Mouse (Mus musculus): Measurements from ENCODE around the gene Rbfox2. TPM values are rescaled to one million over a fixed set of nuclear protein-coding genes. Genes with fewer than 3 reads are reported as not detected.
A peak's percentile ranks its signal among the peaks of the same experiment; 100 is the strongest.
"Not testable (repeated sequence)": the region's sequence is repeated elsewhere in the genome, so short reads cannot be mapped to it uniquely, and the experiment has no call there.

Gene Rbfox2
- polyA plus RNA-seq, 1 experiment, result 6.1 TPM

- no peak overlapping the region for H3K4me3 ChIP-seq (replicated peaks; ENCODE audit: control insufficient read depth, low read depth, low read length)
- WGBS, result 44% methylated on average over 9 of the region's 9 CpGs
- H3K4me1 ChIP-seq (ENCODE audit: control insufficient read depth, insufficient read depth, low read length), result no peaks in the 10 kb centered on the region
- TF ChIP-seq POLR2A (IDR thresholded peaks at IDR 0.05; ENCODE audit: borderline replicate concordance, control insufficient read depth, low read depth, low read length) (no peak), CTCF (IDR thresholded peaks at IDR 0.05; ENCODE audit: control insufficient read depth, insufficient read depth, low read length) (no peak)
- H3K27ac ChIP-seq (ENCODE audit: control insufficient read depth, insufficient read depth, low read depth, low read length, poor library complexity), result no peak overlapping the region
Observed at GRCm38 (mm10) chr15:77336968-77337341, 30.2 kb upstream of the Rbfox2 start.

- H3K27ac ChIP-seq (ENCODE audit: control insufficient read depth, insufficient read depth, low read depth, low read length, poor library complexity), result no peak overlapping the region
- WGBS, result 7% methylated on average over 32 of the region's 32 CpGs
- no peak for TF ChIP-seq POLR2A (IDR thresholded peaks at IDR 0.05; ENCODE audit: borderline replicate concordance, control insufficient read depth, low read depth, low read length)
- peak; percentile 11; the same call in 1 of the 2 replicates for TF ChIP-seq CTCF (IDR thresholded peaks at IDR 0.05; ENCODE audit: control insufficient read depth, insufficient read depth, low read length)
- H3K4me3 ChIP-seq (replicated peaks; ENCODE audit: control insufficient read depth, low read depth, low read length), result no peak overlapping the region
- H3K4me1 ChIP-seq (ENCODE audit: control insufficient read depth, insufficient read depth, low read length), result no peaks in the 10 kb centered on the region
Observed at GRCm38 (mm10) chr15:77336287-77336967, 29.6 kb upstream of the Rbfox2 start.

DNA sequence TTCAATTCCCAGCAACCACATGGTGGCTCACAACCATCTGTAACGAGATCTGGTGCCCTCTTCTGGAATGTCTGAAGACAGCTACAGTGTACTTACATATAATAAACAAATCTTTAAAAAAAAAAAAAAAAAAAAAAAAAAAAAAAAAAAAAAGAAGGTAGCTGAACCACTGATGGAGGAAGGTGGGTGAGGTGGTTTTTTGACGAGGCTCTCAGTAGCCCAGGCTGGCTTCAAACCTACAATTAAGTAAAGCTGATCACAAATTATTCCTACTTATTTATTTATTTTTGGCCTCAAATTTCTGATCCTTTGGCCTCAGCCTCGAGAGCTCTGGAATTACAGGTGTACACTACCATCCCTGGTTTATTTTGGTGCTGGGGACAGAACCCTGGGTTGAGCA is 28.4 kb upstream of the Rbfox2 start:
- H3K27ac ChIP-seq (ENCODE audit: control insufficient read depth, insufficient read depth, low read depth, low read length, poor library complexity); H3K4me3 ChIP-seq (replicated peaks; ENCODE audit: control insufficient read depth, low read depth, low read length); H3K4me1 ChIP-seq (ENCODE audit: control insufficient read depth, insufficient read depth, low read length): not testable (repeated sequence)
- WGBS, result 68% methylated on average over 3 of the region's 3 CpGs

- Histone ChIP-seq H3K27ac (ENCODE audit: control insufficient read depth, insufficient read depth, low read depth, low read length, poor library complexity) (no peak overlapping the region), H3K4me1 (ENCODE audit: control insufficient read depth, insufficient read depth, low read length) (no peaks in the 10 kb centered on the region), H3K4me3 (replicated peaks; ENCODE audit: control insufficient read depth, low read depth, low read length) (no peak overlapping the region)
- no peak for TF ChIP-seq CTCF (IDR thresholded peaks at IDR 0.05; ENCODE audit: control insufficient read depth, insufficient read depth, low read length)
- no peak for TF ChIP-seq POLR2A (IDR thresholded peaks at IDR 0.05; ENCODE audit: borderline replicate concordance, control insufficient read depth, low read depth, low read length)
- WGBS, result 71% methylated on average over 7 of the region's 7 CpGs
Observed at GRCm38 (mm10) chr15:77332272-77332991, 25.6 kb upstream of the Rbfox2 start.

DNA sequence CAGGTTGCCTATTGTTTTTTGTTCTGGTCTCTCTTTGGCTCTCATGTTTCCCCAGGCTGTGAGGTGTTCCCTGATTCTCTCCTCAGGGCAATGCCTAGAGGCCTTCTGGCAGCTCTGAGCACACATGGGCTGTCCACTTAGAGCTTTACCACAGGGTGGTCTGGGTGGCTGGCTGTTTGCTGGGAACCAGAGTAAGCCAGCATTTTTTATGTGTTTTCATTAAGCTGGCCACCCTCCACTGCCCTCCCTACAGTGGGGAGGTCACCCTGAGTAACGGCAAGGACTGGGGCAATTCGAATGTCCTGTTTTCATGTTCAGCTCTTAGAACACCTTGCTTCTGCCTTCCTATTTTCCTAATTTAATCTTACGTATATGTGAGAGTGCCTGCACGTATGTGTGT is 24.6 kb upstream of the Rbfox2 start:
- TF ChIP-seq POLR2A (IDR thresholded peaks at IDR 0.05; ENCODE audit: borderline replicate concordance, control insufficient read depth, low read depth, low read length) (no peak), CTCF (IDR thresholded peaks at IDR 0.05; ENCODE audit: control insufficient read depth, insufficient read depth, low read length) (no peak)
- WGBS, result 76% methylated on average over 4 of the region's 4 CpGs
- no peaks in the 10 kb centered on the region for H3K4me1 ChIP-seq (ENCODE audit: control insufficient read depth, insufficient read depth, low read length)
- H3K27ac ChIP-seq (ENCODE audit: control insufficient read depth, insufficient read depth, low read depth, low read length, poor library complexity), result no peak overlapping the region
- H3K4me3 ChIP-seq (replicated peaks; ENCODE audit: control insufficient read depth, low read depth, low read length), result no peak overlapping the region

DNA sequence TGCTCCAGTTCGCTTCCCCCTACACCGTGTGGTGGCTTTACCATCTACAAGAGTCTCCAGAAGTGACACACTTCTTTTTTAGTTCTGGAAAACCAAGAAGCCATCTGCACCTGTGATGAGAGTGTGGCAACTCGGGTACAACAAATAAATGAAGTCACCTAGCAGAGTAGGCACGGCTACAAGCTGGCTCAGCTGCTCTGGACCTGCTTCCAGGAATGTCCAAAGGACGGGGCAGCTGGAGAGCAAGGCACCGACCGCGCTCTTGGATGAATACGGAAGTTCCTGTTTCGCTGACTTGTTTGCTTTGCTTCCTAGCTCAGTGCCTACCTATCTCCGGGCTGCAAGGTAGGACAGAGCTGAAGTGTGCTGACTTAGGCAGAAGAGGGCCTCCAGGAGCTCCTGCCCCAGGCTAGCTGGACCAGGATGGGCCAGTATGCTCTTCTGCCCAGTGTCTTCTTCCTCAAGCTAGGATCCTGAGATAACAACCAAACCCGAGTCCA is 22.9 kb upstream of the Rbfox2 start:
- TF ChIP-seq POLR2A (IDR thresholded peaks at IDR 0.05; ENCODE audit: borderline replicate concordance, control insufficient read depth, low read depth, low read length), result no peak
- no peak for TF ChIP-seq CTCF (IDR thresholded peaks at IDR 0.05; ENCODE audit: control insufficient read depth, insufficient read depth, low read length)
- no peak overlapping the region for H3K27ac ChIP-seq (ENCODE audit: control insufficient read depth, insufficient read depth, low read depth, low read length, poor library complexity)
- H3K4me1 ChIP-seq (ENCODE audit: control insufficient read depth, insufficient read depth, low read length), result no peaks in the 10 kb centered on the region
- 63% methylated on average over 12 of the region's 12 CpGs for WGBS
- H3K4me3 ChIP-seq (replicated peaks; ENCODE audit: control insufficient read depth, low read depth, low read length), result no peak overlapping the region

DNA sequence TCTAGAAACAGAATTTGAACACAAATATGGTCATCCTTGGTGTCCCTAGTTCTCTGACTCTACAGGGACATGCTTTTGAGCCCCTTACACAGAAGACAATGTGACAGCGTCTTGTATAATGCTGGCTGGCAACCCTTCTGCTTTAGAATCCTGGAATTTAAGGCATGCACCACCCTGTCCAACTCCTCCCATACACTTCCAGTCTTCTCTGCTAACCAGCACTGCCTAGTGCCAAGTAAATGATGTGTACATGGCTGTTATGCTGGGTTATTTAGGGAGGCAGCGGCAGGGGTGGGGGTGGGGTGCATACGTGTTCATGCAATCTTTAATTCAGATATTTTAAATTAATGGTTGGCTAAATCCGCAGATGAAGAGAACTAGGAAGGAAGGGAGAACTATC is 19.6 kb upstream of the Rbfox2 start:
- no peak for TF ChIP-seq POLR2A (IDR thresholded peaks at IDR 0.05; ENCODE audit: borderline replicate concordance, control insufficient read depth, low read depth, low read length)
- TF ChIP-seq CTCF (IDR thresholded peaks at IDR 0.05; ENCODE audit: control insufficient read depth, insufficient read depth, low read length), result no peak
- Histone ChIP-seq H3K4me3 (replicated peaks; ENCODE audit: control insufficient read depth, low read depth, low read length) (no peak overlapping the region), H3K27ac (ENCODE audit: control insufficient read depth, insufficient read depth, low read depth, low read length, poor library complexity) (no peak overlapping the region), H3K4me1 (ENCODE audit: control insufficient read depth, insufficient read depth, low read length) (no peaks in the 10 kb centered on the region)
- whole genome bisulfite sequencing, result 82% methylated on average over 4 of the region's 4 CpGs

GRCm38 (mm10) chr15:77324426-77324825 is 17.6 kb upstream of the Rbfox2 start:
- TF ChIP-seq CTCF (IDR thresholded peaks at IDR 0.05; ENCODE audit: control insufficient read depth, insufficient read depth, low read length) (no peak), POLR2A (IDR thresholded peaks at IDR 0.05; ENCODE audit: borderline replicate concordance, control insufficient read depth, low read depth, low read length) (no peak)
- 81% methylated on average over 11 of the region's 11 CpGs for WGBS
- Histone ChIP-seq H3K4me1 (ENCODE audit: control insufficient read depth, insufficient read depth, low read length) (no peaks in the 10 kb centered on the region), H3K27ac (ENCODE audit: control insufficient read depth, insufficient read depth, low read depth, low read length, poor library complexity) (no peak overlapping the region), H3K4me3 (replicated peaks; ENCODE audit: control insufficient read depth, low read depth, low read length) (no peak overlapping the region)

All from bone marrow, adult 2 months (tissue).